Mouse (Mus musculus) left cerebral cortex, postnatal 14 days (tissue): ENCODE measurements at regions not wholly inside any gene's neighbourhood (a gene's known extent, or its start where the extent isn't known, plus 50 kb on each side); places are given as distances from the start of the nearest gene placed in this dataset.
"Not testable (repeated sequence)": the region's sequence is repeated elsewhere in the genome, so short reads cannot be mapped to it uniquely, and the experiment has no call there.

ENCODE experiments used
- DNase-seq, 2 experiments: peaks; one replicate each; pipeline ENCODE4 v3.0.0; 2021 to 2022; ENCODE audit warnings: low spot score in 2 of 2, mixed read lengths in 1 of 2
- intact Hi-C: fragments of 180-260 bp; cut with DNase I; formaldehyde crosslinking; loops from one replicate; pipeline ENCODE4 v1.15.1; 2025

- intact Hi-C loops, DNase-seq: not testable (repeated sequence)
These were observed 699.2 kb upstream of the Dmd start for GRCm38 (mm10) chrX:82249456-82249855.

DNA sequence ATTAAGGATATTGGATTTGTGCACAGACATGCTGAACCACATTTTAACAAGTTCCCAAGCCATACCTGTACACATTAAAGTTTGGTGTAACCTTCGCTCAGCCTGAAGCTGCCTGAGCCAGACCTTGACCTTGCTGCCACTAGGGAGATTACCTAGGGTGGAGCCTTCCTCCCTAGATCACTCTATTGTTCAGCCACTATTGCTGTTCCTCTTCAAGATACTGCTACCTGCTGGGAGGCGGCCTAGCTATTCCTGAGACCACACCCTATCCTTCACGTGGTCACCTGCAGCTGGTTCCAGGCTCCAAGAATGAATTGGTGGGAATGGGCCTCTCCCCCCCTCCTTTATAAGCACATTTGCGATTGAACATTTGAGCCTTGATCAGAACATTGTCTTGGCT is 666.3 kb upstream of the Dmd start:
- DNase-seq, intact Hi-C loops: not testable (repeated sequence)

GRCm38 (mm10) chrX:82310764-82311492 is 637.7 kb upstream of the Dmd start:
- peak in 1 of 2 experiments; percentile 13 for DNase-seq
- intact Hi-C loops, result no loop called here
